Mouse (Mus musculus): ENCODE measurements around the gene Rint1. TPM values are rescaled to one million over a fixed set of nuclear protein-coding genes. Genes with fewer than 3 reads are reported as not detected.
A peak's percentile ranks its signal among the peaks of the same experiment; 100 is the strongest.
"Not testable (repeated sequence)": the region's sequence is repeated elsewhere in the genome, so short reads cannot be mapped to it uniquely, and the experiment has no call there.

Rint1 gene
- total RNA-seq, 2 experiments from 2014 or later, result 15.9 to 18.8 TPM

DNA sequence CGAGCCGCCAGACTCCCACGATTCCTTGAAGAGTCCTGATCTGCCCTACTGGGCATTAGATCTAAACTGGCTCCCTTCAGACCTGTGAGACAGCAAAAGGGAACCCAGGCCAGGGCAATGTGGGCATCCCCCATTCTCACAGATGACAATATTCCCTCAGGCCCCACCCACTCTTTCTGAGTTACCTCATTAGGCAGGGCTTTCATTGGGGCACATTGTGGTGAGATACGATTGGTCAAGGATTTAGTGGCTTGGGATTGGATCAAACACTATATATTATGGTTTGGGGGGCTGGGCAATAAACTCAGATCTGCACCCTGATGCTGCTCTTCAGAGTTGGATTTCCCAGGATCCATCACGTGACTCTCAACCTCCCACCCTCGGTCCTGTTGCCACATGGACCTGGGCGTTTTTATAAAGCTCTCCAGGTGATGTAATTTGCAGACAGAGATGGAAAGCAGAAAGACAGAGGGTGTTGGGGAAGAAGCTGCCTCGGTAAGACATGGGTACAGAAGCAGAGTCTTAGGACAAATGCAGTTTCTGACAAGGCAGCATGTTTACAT is 36.7 kb downstream of the Rint1 start:
- DNase-seq (ENCODE audit: low spot score in 2 of 2), result no peak

DNA sequence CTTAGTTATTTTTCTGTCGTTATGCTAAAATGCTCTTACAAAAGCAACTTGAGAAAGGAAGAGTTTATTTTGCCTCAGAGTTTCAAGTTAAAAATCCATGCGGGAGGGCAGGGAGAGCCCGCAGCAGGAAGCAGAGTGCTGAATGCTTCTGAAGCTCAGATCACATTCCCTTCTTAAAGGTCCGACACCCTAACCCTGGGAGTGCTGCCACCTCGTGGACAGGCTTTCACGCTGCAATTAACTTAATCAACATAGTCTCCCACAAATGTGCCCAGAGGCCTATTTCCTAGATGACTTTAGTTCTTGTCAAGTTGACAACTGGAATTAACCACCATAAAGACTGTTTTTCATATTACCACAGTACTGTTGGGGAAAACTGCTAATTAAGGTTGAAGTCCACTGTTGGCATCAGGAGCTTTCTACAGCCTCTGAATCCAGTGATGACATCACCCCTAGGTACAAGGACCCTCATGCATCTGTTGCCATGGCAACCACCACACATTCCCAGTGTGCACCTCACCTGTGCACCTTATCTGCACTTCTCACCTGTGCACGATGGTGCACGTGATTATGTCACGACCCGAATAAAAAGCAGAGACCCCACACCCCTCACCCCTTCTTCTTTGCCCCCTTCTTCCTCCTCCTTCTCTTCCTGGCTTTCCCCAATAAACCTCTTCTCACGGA is 39.0 kb downstream of the Rint1 start:
- peak; percentile 67 to 73 for DNase-seq (ENCODE audit: low spot score in 2 of 2)

DNA sequence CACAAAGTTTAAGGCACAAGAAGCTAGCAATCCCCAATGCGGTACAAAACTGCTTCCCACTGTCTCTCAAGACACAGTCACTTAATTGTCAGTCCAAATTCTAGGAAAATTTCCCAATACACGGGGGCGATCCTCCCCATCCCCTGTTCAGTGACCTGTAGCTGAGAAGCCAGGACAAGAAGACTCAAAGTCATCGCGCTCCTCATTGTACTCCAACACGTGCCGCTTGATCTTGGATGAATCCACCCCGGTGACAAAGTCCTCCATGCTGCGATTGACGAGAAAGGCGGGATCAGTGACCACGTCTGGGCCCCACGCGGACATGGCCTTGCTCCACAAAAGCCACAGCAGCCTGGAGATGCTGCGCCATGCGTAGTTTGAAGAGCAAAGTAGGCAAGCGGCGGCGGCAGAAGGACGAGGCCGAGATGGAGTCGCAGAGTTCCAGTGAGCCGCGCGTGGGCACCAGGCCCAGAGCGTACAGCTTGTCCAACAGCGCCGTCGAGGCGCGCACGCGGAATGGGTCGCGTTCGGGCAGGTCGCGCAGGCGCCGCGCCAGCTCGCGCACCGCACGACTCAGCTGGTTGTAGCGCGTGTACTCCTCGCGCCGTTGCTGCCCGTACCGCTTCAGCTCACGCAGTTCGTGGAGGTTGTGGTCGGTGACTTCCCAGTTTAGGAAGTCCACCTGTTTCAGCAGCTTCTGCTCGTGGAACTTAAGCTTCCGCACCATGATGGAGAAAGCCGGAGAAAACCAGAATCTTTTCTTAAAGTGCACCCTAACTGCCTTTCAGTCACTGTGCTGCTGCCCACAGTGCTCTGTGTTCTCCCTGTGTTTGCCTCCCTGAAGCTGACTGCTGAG is 43.6 kb downstream of the Rint1 start:
- DNase-seq (ENCODE audit: low spot score in 2 of 2), result peak; percentile 12 to 31

DNA sequence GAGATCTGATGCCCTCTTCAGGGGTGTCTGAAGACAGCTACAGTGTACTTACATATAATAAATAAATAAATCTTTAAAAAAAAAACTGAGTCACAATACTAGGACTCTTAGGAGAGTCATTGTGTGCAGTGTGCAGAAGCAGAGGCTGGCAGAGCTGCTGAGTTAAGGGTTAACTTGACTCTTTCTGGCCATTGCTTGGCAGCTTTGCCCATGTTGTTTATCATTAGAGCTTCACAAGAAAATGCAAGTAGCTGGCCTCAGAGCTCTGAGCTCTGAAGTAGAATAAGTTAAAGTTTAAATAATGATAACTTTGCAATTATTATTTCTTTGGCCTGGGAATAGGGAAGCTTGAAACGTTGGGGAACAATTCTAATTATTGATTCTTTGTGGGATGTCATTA is 48.2 kb downstream of the Rint1 start:
- DNase-seq (ENCODE audit: low spot score in 2 of 2), result not testable (repeated sequence)

DNA sequence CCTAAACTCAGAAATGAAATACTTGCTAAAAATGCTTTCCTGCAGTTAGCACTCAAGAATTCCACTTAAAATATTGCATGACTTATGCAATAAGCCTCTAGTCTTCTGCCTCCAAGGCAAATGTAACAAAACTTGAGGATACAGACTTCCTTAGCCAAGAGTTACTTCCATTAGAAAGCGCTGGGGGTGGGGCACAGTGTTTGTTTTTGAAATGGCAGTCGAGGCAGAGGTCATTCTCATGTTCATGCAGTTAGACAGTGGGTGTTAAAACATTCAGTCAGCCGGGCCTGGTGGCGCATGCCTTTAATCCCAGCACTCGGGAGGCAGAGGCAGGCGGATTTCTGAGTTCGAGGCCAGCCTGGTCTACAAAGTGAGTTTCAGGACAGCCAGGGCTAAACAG is 50.6 kb downstream of the Rint1 start:
- DNase-seq (ENCODE audit: low spot score in 2 of 2), result no peak

DNA sequence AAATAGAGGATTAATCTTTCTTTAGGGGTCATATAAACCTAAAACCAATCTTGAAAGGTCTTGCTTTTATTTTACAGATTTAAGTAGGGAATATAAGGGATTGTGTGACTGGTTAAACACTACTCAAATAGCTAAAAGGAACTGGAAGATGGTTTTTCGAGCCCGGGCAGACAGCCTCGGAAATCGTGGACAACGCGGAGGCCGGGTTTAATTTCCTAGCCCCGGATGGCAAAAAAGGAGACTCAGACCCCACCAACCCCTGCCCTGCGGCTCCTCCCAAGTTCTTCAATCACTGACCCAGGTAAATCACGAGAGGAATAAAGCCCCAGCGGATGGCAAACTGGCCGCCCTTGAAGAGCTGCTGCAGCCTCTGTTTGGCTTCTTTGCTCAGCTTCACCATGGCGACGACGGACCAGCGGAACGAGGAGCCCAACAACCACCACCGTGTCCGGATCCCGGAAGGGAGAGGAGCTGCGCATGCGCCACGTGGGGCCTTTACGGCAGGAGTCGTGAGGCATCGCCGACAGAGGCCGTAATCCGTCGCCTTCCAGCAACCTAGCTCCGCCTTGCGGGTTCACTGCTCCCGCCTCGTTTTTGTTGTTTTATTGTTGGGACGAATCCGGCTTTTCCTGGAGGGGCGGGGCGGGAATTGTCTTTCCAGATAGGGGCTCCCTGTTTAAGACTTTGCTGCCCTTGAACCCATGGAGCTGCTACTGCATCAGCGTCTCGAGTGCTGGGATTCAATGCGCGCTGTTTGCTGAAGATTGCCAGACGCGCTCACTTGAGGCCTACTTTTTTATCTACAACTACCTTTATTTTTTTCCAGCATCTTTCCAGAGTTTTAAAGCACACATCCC is 56.4 kb downstream of the Rint1 start, which contains the start of gene Tomm7:
TSS of gene Tomm7 (minus strand) at position 488 of the 857 bp plus-strand sequence.
- peak; percentile 93 to 95 for DNase-seq (ENCODE audit: low spot score in 2 of 2)

DNA sequence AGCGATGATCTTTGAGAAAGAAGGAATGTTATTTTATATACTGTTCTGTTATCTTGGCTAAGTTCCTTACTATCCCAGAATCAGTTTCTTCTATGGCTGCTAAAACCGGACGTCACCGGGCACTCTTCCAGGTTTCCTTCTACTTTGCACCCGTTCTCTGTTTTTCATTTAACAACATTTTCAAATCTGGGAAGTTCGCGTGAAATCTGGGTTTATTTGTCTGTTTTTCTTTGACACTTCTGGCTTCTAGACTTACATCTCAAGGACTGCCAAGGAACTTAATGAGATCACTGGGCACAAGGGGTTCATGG is 57.0 kb downstream of the Rint1 start:
- no peak for DNase-seq (ENCODE audit: low spot score in 2 of 2)

DNA sequence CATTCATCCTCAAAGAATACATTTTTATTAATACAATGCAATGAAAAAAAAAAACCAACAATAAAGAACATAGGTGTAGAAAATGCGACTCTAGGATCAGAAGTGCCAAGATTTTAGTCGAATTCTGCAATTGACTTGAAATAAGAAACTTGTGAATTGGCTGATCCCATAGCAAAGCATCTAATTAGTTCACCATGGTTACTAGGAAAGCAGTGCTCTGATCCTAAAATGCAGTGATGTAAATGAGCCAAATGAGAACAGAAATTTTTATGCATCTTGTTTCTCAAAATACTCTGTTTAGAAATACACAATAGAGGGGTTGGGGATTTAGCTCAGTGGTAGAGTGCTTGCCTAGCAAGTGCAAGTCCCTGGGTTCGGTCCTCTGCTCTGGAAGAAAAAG is 57.6 kb downstream of the Rint1 start:
- no peak for DNase-seq (ENCODE audit: low spot score in 2 of 2)

DNA sequence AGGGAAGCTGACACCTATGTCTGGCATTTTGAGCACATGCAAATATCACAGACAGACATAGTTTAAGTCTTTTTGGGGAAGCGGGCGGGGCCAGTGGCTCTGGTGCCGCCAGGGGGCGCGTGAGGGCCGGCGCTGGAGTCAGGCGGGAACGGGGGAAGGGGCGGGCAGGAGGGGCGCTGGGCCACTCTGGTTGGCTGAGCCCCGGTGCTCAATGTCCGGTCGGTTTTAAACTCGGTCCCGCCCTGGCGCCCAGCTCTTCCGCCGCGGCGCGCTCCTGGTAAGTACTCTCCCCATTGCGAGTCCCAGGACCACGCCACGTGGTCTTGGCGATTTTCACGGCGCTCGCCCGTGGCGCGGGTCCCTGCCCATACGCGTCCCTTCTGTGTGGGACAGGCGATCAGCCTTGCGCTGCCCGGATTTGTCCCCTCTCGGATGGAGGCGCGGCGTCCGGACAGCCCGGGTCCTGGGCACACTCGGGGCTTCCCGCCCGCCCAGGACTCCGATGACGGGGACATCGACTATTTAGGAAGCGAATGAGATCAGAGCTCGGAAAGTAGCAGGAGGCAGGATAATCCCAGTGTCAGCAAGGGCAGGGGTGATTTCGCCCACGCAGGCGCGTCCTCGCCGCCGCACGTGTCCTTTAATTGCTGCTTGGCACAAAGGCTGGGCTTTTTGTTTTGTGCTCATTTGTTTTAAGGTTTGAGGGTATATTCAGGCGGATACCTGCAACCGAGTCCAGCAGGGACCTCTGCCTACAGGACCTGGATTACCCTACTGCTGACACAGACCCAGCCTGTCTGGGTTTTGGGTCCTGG is 63.0 kb downstream of the Rint1 start:
- DNase-seq (ENCODE audit: low spot score in 2 of 2), result peak; percentile 95 to 98

DNA sequence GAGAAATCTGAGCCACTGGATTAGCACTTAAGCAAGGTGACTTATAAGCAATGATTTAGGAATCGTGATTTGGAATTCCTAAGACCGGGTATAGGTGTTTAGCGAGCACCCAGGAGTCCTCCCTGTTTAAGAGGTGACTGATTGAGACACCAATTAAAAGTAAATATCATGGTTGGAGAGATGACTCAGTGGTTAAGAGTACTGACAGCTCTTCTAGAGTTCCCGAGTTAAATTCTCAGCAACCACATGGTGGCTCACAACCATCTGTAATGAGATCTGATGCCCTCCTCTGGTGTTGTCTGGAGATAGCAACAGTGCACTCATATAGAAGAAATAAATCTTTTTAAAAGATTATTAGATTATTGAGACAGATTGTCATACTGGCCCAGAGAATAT is 63.6 kb downstream of the Rint1 start:
- not testable (repeated sequence) for DNase-seq (ENCODE audit: low spot score in 2 of 2)

DNA sequence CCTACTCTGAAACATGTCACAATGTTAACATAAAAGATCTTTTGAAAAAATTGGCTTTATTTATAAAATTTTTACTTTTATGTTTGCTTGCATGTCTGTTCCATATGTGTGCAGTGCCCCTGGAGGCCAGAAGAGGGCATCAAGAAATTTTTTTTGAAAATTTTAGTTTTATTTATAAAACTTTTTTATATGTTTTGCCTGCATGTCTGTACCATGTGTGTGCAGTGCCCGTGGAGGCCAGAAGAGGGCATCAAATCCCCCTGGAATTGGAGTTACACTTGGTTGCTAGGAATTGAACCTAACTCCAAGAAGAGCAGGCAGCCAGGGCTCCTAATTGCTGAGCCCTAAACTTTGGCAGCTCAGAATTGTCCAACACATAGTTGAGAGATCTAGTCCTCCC is 65.4 kb downstream of the Rint1 start:
- DNase-seq (ENCODE audit: low spot score in 2 of 2), result not testable (repeated sequence)

DNA sequence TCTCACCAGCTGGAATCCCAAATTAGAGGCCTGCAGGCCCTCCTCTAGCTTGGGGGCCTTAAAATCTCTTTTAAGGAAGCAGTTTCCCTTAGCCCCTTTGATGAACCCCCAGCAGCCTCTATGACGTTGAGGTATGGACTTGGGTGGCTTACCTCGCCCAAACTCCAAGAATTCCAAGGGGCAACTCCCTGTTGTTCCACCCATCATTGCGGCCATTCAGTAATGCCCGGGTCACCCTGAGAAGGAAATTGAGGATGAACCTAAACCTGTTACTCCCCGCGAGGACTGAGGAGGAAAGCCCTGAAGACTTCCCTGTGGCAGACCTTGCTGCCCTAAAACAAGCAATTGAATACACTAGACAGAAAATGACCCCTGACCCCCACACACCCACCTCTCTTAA is 68.0 kb downstream of the Rint1 start:
- no peak for DNase-seq (ENCODE audit: low spot score in 2 of 2)

DNA sequence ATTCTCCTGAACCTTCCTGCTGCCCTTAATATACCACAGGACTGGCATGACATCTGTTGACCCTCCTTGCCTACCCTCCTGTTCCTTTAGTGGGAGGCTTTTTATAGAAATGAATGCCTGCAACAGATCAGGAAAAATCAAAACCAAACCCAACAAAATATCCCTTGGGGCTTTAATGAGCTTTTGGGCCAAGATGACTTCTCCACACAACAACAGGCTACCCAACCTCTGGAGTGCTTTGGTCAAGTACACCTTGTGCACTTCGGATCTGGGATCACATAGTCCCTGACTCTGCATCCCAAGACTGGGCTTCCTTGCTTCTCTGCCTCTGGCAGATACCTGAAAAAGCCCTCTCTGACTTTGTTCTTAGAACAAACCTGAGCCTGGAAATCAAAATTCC is 68.7 kb downstream of the Rint1 start:
- no peak for DNase-seq (ENCODE audit: low spot score in 2 of 2)

DNA sequence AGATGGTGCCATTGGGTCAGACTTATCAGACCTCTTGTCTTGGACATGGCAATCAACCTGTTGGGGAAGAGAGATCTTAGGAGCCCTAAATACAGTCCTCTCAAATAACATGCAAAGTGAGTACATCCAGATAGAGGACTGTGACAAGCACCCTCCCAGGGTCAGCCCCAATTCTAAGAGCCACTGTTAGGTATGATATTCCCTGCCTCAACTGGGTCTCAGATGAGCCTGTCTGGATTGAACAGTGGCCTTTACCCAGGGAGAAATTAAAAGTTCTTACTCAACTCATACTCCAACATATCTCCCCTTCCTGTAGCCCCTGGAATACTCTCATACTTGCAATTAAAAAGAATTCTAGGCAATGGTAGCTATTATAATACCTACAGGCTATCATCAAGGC is 69.7 kb downstream of the Rint1 start:
- no peak for DNase-seq (ENCODE audit: low spot score in 2 of 2)

DNA sequence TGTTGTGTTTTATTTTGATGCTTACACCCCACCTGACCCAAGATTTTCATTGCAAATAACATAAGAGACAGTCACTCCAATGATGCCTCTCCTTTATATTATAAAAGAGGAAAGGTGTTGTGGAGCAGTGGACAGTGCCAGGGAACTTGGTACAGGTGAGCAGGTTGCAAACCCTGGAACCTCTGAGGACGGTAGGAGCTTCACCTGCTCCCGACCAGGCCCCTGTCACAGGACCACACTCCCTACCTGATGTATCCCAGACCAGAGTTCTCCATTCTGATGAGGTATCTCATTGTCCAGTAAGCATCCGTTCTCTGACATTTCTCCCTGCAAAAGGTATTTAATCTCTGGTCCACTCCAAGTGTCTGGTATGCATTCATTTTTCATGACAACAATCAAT is 70.5 kb downstream of the Rint1 start:
- DNase-seq (ENCODE audit: low spot score in 2 of 2), result no peak

DNA sequence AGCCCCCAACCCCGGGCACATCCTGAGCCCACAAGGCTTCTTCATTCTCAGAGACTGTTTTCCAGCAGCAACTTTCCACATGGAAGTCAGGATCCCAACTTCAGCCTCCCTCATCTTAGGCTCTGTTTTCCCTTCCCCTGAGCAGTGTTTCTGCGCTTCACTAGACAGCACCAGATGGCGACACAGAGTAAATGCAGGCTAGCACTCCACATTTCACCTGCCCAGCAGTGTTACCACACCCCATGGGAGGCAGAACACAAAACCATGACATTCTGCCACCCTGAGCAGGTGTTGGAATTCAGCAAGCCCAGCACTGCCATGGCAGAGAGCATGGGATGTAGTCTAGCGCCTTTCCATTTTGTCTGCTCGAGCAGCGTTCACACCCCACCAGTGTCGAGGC is 71.1 kb downstream of the Rint1 start:
- DNase-seq (ENCODE audit: low spot score in 2 of 2), result no peak

DNA sequence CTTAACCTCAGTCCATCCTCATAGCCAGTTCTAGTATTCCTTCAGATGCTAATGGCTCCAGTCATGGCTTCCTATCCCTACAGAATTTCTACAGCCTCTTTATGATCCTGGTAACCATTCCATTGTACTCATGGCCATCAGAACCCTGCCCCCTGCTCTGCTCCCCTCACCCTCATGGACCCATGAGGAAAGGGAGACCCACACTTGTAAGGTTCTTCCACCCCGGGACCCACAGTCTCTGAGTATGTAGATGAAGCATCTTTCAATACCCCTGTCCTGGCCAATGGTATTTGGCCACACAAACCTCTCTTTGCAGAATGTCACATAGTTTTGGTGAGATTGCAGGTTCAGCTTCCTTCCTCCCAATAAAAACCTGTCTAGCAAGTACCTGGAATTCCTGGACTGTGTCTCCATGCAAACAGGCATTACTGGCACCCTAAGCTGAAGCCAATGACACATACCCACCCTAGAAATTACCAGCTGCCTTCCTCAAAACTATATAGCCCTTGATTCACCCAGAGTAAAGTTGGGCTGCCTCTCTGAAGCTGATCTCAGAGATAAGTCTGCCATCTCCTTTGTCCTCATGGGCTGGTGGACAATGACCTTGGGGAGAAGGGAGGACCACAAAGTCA is 71.7 kb downstream of the Rint1 start:
- DNase-seq (ENCODE audit: low spot score in 2 of 2), result no peak

DNA sequence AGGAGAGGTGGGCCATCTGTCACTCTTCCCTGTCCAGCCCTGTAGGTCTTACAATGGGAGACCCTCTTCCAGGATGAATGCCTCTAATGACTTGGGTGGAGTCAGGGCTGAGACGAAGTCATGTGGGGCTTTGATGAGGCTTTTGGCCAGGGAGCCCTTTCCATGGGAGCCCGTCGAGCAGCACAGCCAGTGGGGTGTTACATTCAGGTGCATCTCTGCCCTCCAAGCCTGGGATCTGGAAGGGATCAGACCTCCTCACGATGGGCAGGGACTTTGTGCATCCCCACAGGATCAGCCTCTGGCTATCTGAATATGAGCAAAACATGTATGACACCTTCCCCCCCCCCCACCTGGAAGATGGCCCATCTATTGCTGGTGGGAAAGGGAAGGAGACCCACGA is 72.4 kb downstream of the Rint1 start:
- no peak for DNase-seq (ENCODE audit: low spot score in 2 of 2)

DNA sequence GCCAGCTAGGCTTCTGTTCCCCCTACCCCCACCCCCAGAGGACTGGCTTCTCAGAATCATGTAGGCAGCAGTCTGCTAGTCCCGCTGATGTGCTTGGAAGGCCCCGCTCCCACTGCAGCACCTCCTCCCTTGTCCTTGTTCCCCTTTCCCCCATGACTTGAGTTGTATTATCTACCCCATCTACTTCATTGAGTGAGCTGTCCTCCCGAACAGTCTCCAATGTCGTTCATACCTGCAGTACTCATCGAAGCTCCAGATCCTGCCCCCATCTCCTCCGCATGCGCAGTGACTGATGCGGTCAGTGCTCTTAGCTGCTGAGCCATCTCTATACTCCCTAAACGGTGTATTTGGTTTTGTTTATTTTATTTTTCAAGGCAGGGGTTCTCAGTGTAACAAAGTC is 74.2 kb downstream of the Rint1 start:
- DNase-seq (ENCODE audit: low spot score in 2 of 2), result no peak

DNA sequence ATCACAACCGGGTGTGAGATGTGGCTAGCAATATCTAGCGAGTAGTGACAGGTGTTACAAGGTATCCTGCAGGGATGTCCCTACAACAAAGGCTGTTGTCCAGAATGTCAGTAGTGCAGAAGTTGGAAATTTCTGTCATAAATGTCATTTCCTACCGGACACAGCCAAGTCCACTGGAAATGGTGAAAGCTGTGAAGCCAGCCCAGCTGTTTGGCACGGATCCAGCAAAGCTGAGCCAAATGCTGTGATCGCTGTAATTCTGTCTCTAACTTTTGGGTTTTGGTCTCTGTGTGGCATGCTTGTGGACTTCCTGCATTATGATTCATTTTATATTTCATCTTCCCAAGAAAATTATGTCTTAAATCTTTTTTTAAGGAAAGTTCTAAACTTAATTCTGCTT is 74.8 kb downstream of the Rint1 start:
- DNase-seq (ENCODE audit: low spot score in 2 of 2), result peak in 1 of 2 experiments; percentile 64
